Mouse (Mus musculus) liver, adult 2 months (tissue): ENCODE results near the gene Arrdc5. TPM values are rescaled to one million over a fixed set of nuclear protein-coding genes. Genes with fewer than 3 reads are reported as not detected.

Source experiments
- DNase-seq: peaks from one replicate; pipeline ENCODE4 v3.0.0-alpha.2; 2011; ENCODE audit warnings: low read depth, low spot score; ENCODE audit errors: extremely low read depth
- H3K27ac ChIP-seq: fragments of 200-500 bp; replicated peaks from 2 replicates; pipeline ENCODE4 v1.5.1; 2012; ENCODE audit warnings: low read depth, mild to moderate bottlenecking, control low read depth, inconsistent platforms, low read length; ENCODE audit not compliant: insufficient read depth
- H3K27me3 ChIP-seq: fragments of 200-500 bp; 2 replicates; pipeline ENCODE4 v1.6.1; 2012; ENCODE audit warnings: mild to moderate bottlenecking, moderate library complexity, low read length, inconsistent platforms; ENCODE audit not compliant: control insufficient read depth, insufficient read depth
- H3K36me3 ChIP-seq: fragments of 200-500 bp; 2 replicates; pipeline ENCODE4 v1.6.1; 2012; ENCODE audit warnings: low read length, inconsistent platforms; ENCODE audit not compliant: control insufficient read depth, insufficient read depth
- H3K4me1 ChIP-seq: fragments of 200-500 bp; 2 replicates; pipeline ENCODE4 v1.6.1; 2011; ENCODE audit warnings: low read length; ENCODE audit not compliant: control insufficient read depth, insufficient read depth
- H3K4me3 ChIP-seq: fragments of 200-500 bp; 2 replicates; pipeline ENCODE4 v1.5.1; 2011; ENCODE audit warnings: low read depth, mild to moderate bottlenecking, control low read depth, low read length, moderate library complexity; ENCODE audit not compliant: insufficient read depth
- H3K79me2 ChIP-seq: fragments of 200-500 bp; 2 replicates; pipeline ENCODE4 v1.6.1; 2012; ENCODE audit warnings: inconsistent platforms, mild to moderate bottlenecking, low read length, moderate library complexity; ENCODE audit not compliant: control insufficient read depth, insufficient read depth
- H3K9ac ChIP-seq: fragments of 200-500 bp; 2 replicates; pipeline ENCODE4 v1.6.1; 2012; ENCODE audit warnings: low read depth, mild to moderate bottlenecking, control low read depth, inconsistent platforms, low read length
- CTCF ChIP-seq: fragments of 200-500 bp; IDR thresholded peaks from 2 replicates; pipeline ENCODE4 v1.5.1; 2011; ENCODE audit warnings: low read depth, low read length, control low read depth
- POLR2A ChIP-seq: fragments of 200-500 bp; IDR thresholded peaks from 2 replicates; pipeline ENCODE4 v1.6.1; 2011; ENCODE audit warnings: low read length, control low read depth; ENCODE audit not compliant: insufficient read depth; ENCODE audit errors: extremely low read depth
- WGBS: fragments of 180-500 bp; shearing (Covaris S2); methylation state at CpG from one replicate; pipeline ENCODE4 v1.1.7; 2018; 5-methylcytosine and 5-hydroxymethylcytosine counted together
- polyA plus RNA-seq: library from polyadenylated mRNA; depleted of rRNA; stranded (reverse); fragments of >200 nt; gene quantifications from 2 replicates; pipeline ENCODE4 v1.2.3, GENCODE M21; 2012
- total RNA-seq: library from RNA; depleted of rRNA; stranded (reverse); fragments of >200 nt; gene quantifications from 2 replicates; pipeline ENCODE4 v1.2.3, GENCODE M21; 2014

Gene Arrdc5
- total and polyA plus RNA-seq, 2 experiments, result not detected

- Histone ChIP-seq H3K4me3 (no peak overlapping the region), H3K36me3 (no peaks in the 10 kb centered on the region), H3K9ac (no peak overlapping the region), H3K27me3 (no peaks in the 10 kb centered on the region), H3K27ac (peak overlapping the region; percentile 42; the same call in 1 of the 2 replicates), H3K79me2 (peaks cover 59% of the 10 kb centered on the region), H3K4me1 (peaks cover 19% of the 10 kb centered on the region)
- peak; percentile 80 for DNase-seq
- TF ChIP-seq CTCF (no peak), POLR2A (no peak)
Measured at GRCm38 (mm10) chr17:56329267-56329666, 29.2 kb upstream of the Arrdc5 start.

- TF ChIP-seq CTCF (no peak), POLR2A (no peak)
- Histone ChIP-seq H3K79me2 (peaks cover 39% of the 10 kb centered on the region), H3K4me3 (peak overlapping the region; percentile 72), H3K27ac (peak overlapping the region; percentile 59), H3K27me3 (no peaks in the 10 kb centered on the region), H3K4me1 (peaks cover 19% of the 10 kb centered on the region), H3K36me3 (no peaks in the 10 kb centered on the region), H3K9ac (peak overlapping the region; percentile 90)
- peak; percentile 28 for DNase-seq
- 1% methylated on average over 56 of the region's 67 CpGs for WGBS
Measured at GRCm38 (mm10) chr17:56326153-56327147, 26.4 kb upstream of the Arrdc5 start.

DNA sequence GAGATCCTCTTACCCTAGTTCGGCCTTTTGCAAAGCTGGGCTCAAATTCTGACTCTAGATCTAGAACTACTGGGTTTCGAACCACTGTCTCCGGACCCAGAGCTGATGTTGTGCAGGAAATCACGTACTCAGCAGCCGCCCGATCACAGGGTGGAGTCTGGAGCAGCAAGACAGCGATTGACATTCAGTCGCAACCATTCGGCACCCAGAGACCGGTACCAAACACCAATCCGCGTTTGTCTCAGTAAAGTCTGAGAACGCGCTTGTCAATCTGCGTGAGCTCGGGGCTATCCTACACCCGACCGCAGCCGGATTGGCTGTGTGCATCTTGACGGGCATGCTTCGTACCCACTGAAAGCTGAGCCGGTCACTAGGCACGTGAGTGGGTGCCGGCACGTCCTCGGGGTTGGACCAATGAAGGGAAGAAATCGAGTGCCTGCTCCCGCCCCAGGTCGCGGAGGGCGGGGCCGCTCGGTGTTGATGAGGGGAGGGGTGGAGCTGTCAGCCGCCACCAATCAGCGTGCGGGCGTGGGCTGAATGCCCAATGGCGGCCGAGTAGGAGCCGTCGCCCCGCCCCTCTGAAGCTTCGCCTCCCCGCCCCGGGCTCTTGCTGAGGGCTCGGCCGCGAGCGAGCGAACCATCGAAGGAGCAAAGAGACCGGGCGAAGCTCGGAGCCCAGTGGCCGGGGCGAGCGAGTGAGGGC, 25.5 kb upstream of the Arrdc5 start, which contains the start of gene Kdm4b:
TSS of gene Kdm4b (plus strand) at position 613 of the 703 bp plus-strand sequence.
- WGBS, result under 1% methylated on average over 56 of the region's 57 CpGs
- H3K27me3 ChIP-seq, result no peaks in the 10 kb centered on the region
- peak within 1 kb of the TSS; percentile 90 for H3K9ac ChIP-seq
- H3K4me3 ChIP-seq, result peak within 1 kb of the TSS; percentile 72
- H3K27ac ChIP-seq, result peak within 1 kb of the TSS; percentile 59
- TF ChIP-seq CTCF (no peak), POLR2A (peak; percentile 60; the same call in 1 of the 2 replicates)
- DNase-seq, result peak; percentile 99
- no peaks in the 10 kb centered on the region for H3K36me3 ChIP-seq
- H3K4me1 ChIP-seq, result peaks cover 19% of the 10 kb centered on the region
- H3K79me2 ChIP-seq, result peaks cover 30% of the 10 kb centered on the region

GRCm38 (mm10) chr17:56324419-56324818, 24.3 kb upstream of the Arrdc5 start:
- Histone ChIP-seq H3K9ac (no peak overlapping the region), H3K4me1 (peaks cover 13% of the 10 kb centered on the region), H3K36me3 (no peaks in the 10 kb centered on the region), H3K4me3 (no peak overlapping the region), H3K27me3 (no peaks in the 10 kb centered on the region), H3K27ac (no peak overlapping the region), H3K79me2 (peaks cover 23% of the 10 kb centered on the region)
- 87% methylated on average over 3 of the region's 3 CpGs for WGBS
- DNase-seq, result no peak
- no peak for TF ChIP-seq CTCF
- no peak for TF ChIP-seq POLR2A

DNA sequence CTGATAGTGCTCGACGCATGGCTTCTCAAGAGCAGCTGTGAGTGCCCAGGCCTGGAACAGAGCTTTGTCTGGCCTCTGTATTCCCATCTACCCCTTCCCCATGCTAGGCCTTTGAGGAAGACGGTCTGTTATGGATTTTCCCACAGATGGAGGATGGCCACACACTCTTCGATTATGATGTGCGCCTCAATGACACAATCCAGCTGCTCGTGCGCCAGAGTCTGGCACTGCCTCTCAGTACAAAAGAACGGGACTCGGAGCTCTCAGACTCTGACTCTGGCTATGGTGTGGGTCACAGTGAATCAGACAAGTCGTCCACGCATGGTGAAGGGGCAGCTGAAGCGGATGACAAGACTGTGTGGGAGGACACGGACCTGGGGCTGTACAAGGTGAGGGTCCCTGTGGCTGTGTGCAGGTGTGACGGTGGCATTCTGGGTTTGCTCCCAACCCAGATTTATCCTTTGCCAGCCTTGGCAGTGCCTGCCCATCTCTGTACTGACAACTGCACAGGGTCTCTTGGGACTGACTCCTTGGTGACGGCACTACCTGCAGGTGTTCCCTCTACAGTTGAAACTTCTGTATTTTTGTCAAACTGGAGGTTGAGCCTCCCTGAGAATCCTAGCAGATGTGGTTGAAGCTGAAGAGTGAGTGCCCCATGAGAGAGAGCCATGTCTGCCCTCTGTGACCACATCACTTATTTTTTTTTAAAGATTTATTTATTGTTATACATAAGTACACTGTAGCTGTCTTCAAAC, 9.3 kb upstream of the Arrdc5 start:
- Histone ChIP-seq H3K4me3 (no peak overlapping the region), H3K36me3 (no peaks in the 10 kb centered on the region), H3K27ac (no peak overlapping the region), H3K4me1 (0 out of 2 replicates have a peak, but pooled peaks cover 3% of the 10 kb centered on the region), H3K79me2 (no peaks in the 10 kb centered on the region), H3K27me3 (no peaks in the 10 kb centered on the region), H3K9ac (no peak overlapping the region)
- WGBS, result 94% methylated on average over 15 of the region's 15 CpGs
- DNase-seq, result no peak
- TF ChIP-seq POLR2A (no peak), CTCF (no peak)
